Mouse (Mus musculus) cerebellum, postnatal 10 days (tissue): ENCODE measurements at regions not wholly inside any gene's neighbourhood (a gene's known extent, or its start where the extent isn't known, plus 50 kb on each side); places are given as distances from the start of the nearest gene placed in this dataset.
A peak's percentile ranks its signal among the peaks of the same experiment; 100 is the strongest.

ENCODE experiments used
- DNase-seq, 2 experiments: peaks; one replicate each; pipeline ENCODE4 v3.0.0; 2021; ENCODE audit warnings: mixed read lengths in 2 of 2

GRCm38 (mm10) chr17:51986920-51987319 is 153.8 kb upstream of the Satb1 start:
- no peak for DNase-seq

GRCm38 (mm10) chr17:51986212-51986611 is 153.1 kb upstream of the Satb1 start:
- no peak for DNase-seq

GRCm38 (mm10) chr17:51979126-51979525 is 146.0 kb upstream of the Satb1 start:
- no peak for DNase-seq

DNA sequence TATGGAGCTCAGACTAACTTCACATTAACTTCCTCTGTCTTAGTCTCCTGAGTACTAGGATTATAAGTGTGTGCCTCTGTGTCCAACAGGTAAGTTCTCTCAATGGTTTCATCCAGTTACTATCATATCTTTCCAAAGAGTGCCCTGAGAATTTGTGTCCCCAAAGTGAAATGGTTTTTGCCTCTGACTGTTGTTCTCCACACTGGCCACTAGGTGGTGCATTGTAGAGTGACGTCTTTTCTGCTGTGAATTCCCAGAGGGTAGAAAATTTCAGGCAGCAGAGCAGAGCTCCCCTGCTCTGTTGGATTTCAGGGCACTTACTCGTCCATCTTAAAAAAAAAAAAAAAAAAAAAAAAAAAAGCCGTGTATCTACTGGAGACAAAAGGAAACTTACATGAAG is 138.4 kb upstream of the Satb1 start:
- DNase-seq: peak in 1 of 2 experiments; percentile 11

DNA sequence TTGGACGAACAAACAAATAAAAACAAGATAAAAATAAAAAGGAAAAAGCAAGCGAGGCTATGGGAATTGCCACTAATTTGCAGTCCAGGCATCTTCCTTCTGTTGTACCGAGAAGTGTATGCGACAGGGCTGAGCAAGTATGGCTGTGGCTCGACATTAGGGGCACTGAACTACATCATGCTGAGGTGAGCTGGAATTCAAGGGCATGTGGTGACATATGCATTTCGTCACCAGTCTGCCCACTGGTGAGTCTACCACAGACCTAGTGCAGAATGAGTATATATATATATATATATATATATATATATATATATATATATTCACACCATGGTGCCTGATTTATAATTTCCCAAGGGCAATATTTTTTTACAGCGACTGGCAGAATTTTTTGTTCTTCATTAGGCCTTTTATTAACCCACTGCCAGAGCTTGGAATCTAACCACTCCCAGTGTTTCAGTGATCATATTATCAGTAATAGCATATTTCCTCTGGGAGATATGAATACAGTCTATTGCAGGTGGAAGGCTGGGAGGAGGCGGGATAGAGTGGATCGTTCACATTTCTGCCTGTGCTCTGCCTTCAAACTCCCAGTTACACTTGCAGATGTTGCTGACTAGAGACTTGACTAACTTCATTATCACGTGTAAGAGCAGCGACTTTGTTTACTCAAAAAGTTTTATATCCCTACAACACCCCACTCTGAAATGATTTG is 133.6 kb upstream of the Satb1 start:
- DNase-seq: no peak

DNA sequence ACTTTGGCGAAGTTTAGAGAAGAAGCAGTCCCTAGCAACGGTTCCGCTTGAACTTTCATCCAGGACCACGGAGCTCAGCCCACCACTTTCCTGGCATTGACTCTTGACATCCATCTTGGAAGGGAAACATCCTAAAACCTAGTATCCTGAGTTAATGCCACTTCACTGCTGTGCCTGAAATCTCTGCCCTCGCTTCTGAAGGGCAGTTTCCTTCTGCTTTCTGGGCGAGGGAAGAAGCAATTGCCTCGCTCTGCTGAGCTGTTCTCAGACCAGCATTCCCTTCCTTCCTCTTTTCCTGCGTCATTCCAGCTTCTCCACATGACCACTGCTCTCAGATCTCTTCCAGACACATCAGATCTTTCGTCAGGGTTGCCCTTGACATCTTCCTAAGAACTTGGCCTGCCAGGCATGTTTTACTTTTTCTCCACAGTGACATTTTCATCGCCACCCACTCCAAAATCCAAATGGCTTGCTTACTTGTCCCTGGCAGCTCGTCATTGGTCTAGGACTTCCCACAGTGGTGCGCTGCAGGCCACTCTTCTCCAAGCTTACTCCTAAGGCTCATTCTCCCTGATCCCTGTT is 129.5 kb upstream of the Satb1 start:
- DNase-seq: no peak

DNA sequence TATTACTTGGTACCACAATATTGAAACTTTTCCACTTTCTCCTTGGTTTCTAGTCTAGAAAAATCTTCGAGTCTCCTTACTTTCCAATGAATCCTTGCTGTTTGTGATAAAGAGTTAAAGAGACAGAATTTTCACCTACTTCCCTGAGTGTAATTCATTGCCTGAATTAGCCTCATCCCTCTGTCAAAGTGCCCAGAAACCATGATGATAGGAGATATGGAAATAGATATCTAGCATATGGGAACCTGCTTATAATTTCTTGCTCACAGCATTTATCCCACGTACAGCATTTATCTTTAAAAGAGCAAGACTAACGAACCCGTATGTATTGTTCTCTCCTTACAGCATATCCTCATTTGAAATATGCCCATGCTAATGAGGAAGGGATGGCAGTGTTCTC is 128.2 kb upstream of the Satb1 start:
- no peak for DNase-seq

- DNase-seq: no peak
These were observed 123.2 kb upstream of the Satb1 start for GRCm38 (mm10) chr17:51956275-51956674.

DNA sequence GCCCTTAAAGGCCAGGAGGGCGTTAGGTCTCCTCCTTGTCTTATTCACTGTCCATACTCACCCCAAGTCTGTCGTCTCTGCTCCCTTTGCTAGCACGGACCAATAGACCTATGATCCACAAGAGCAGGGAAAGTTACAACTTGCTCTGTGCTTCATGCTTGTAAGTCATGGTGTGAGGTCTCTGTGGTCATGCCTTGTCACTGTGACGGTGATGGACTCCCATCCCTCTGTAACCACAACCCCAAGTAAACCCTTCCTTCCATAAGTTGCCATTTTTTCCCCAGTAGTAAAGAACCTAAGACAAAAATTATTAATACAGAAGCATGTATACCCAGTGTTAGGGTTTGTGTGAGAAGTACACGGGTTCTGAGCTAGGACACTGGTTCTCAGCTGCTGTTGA is 104.6 kb upstream of the Satb1 start:
- DNase-seq: no peak

GRCm38 (mm10) chr17:51936071-51936470 is 103.0 kb upstream of the Satb1 start:
- DNase-seq: peak; percentile 47 to 63

DNA sequence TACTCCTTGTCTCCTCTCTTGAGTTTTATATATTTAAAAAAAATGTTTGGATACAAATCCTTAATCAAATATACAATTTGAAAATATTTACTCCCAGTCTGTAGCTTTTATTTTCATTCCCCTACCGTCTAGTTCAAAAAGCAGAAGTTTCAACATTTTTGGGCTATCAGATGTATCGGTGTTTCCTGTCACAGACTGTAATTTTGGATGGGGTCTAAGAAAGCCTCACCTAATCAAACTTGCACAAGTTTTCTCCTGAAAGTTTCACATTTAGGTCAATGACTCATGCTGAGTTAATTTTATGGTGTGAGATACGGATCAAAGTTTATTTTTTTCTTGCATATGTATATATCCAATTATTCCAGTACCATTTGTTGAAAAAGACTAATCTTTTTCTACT is 93.3 kb upstream of the Satb1 start:
- DNase-seq: no peak

GRCm38 (mm10) chr17:51907031-51907430 is 73.9 kb upstream of the Satb1 start:
- DNase-seq: peak in 1 of 2 experiments; percentile 11

GRCm38 (mm10) chr17:51906418-51906817 is 73.3 kb upstream of the Satb1 start:
- DNase-seq: no peak

DNA sequence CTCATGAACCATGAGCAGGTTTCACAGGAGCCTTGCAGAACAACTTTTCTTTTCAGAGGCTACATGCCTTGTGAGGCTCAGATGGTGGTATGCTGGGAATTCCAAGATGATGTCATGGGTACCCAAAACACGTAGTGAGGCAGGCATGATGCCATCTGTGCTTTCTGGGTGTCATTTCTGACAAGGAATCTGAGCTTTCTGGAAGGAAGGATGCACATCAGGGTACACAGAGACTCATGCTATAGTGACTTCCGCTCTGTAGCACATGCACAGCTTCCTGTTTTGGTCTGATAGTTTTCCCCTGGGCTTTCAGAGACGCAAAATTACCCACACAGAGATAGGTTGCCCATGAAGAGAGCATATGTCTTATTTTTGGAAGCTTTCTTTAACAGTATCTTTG is 70.8 kb upstream of the Satb1 start:
- no peak for DNase-seq

DNA sequence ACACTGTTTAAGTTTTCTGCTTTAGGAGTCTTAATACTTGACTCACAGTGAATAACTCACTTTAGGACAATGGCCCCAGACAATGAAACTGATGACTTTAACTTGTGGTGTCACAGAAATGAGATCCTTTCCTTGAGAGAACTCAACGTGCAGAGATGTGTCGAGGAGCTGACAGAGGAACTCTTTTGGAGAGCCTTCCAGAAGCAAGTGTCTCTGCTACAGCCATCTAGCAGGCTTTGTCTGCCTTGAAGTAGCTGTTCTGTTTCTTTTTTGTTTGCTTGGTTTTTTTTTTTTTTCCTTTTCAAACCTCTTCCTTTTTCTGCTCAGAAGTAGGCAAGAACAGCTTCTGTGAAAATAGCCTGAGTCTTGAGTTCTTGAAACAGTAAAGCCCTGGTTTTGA is 66.3 kb upstream of the Satb1 start:
- DNase-seq: no peak

GRCm38 (mm10) chr17:51896160-51896559 is 63.1 kb upstream of the Satb1 start:
- DNase-seq: no peak

- no peak for DNase-seq
These were observed 61.2 kb upstream of the Satb1 start for GRCm38 (mm10) chr17:51894278-51894677.

- DNase-seq: no peak
These were observed 59.8 kb upstream of the Satb1 start for GRCm38 (mm10) chr17:51892856-51893255.

- no peak for DNase-seq
These were observed 59.1 kb upstream of the Satb1 start for GRCm38 (mm10) chr17:51892159-51892558.
